Comparison of ENCODE assay signal across 19 mouse cellular contexts in genomic region chr10:93327187-93327586, GRCm38 (mm10). TPM values are rescaled to one million over a fixed set of nuclear protein-coding genes. Genes with fewer than 3 reads are reported as not detected.
DNase-seq lines count a peak whose midpoint lies in the region; ATAC-seq and TF ChIP-seq lines count a peak whose summit lies in the region.
"Had no signal": no experiment of that assay in that cellular context is flagged by ENCODE, and none has a peak within 500 bp of the region (broad histone marks: within the 10 kb centered on the region; RNA-seq: fewer than 3 reads in every experiment).

No protein-coding gene starts in this region.

- no peaks in the 10 kb centered on the region for H3K9me3 ChIP-seq in heart, embryonic 16.5 days (replicated peaks; ENCODE audit: control insufficient read depth, low read length)
- H3K9me3 ChIP-seq in heart, embryonic 11.5 days (replicated peaks; ENCODE audit: control insufficient read depth, low read length) = no peaks in the 10 kb centered on the region
- H3K9me3 ChIP-seq in lung, embryonic 16.5 days (ENCODE audit: control insufficient read depth, low read length) = no peaks in the 10 kb centered on the region
- H3K9me3 ChIP-seq in embryonic facial prominence, embryonic 13.5 days = no peaks in the 10 kb centered on the region
- H3K9me3 ChIP-seq: hindbrain, embryonic 15.5 days; limb, embryonic 13.5 days; midbrain, embryonic 13.5 days had no signal

- no peak for DNase-seq in gastrocnemius, adult 2 months
- DNase-seq in gastrocnemius, adult 18-20 months (ENCODE audit: low spot score) = no peak
- DNase-seq in lung, adult 18-20 months = no peak
- no peak for DNase-seq in adrenal gland, postnatal 10 days
- DNase-seq: adrenal gland, adult 8-10 months; cerebellum, adult 2 months; cerebellum, postnatal 25 days; kidney, adult 9 months; kidney, postnatal 36 days; layer of hippocampus, postnatal 36 days; lung, postnatal 14 days had no signal

- no peak for TF ChIP-seq CTCF in gastrocnemius, adult 2 months (IDR thresholded peaks at IDR 0.05)

- no peak overlapping the region for H3K4me2 ChIP-seq in heart, embryonic 16.5 days (ENCODE audit: low read depth, low read length)
- H3K4me2 ChIP-seq in heart, embryonic 11.5 days = no peak overlapping the region
- H3K4me2 ChIP-seq in lung, embryonic 16.5 days (ENCODE audit: low read depth, low read length) = no peak overlapping the region
- no peak overlapping the region for H3K4me2 ChIP-seq in embryonic facial prominence, embryonic 13.5 days
- H3K4me2 ChIP-seq: hindbrain, embryonic 15.5 days; limb, embryonic 13.5 days; midbrain, embryonic 13.5 days had no signal

- no peak overlapping the region for H3K9ac ChIP-seq in heart, embryonic 16.5 days (ENCODE audit: low read length)
- H3K9ac ChIP-seq in heart, embryonic 11.5 days (ENCODE audit: low read depth, low read length) = no peak overlapping the region
- no peak overlapping the region for H3K9ac ChIP-seq in lung, embryonic 16.5 days (ENCODE audit: low read length)
- no peak overlapping the region for H3K9ac ChIP-seq in embryonic facial prominence, embryonic 13.5 days
- H3K9ac ChIP-seq: hindbrain, embryonic 15.5 days; limb, embryonic 13.5 days; liver, embryonic 14.5 days; midbrain, embryonic 13.5 days had no signal

- WGBS in heart, embryonic 16.5 days = 79% methylated on average over 6 of the region's 6 CpGs
- 87% methylated on average over 6 of the region's 6 CpGs for WGBS in heart, embryonic 11.5 days (ENCODE audit: insufficient replicate concordance)
- WGBS in lung, embryonic 16.5 days = 73% methylated on average over 6 of the region's 6 CpGs
- 76% methylated on average over 6 of the region's 6 CpGs for WGBS in embryonic facial prominence, embryonic 13.5 days

- intact Hi-C loops in gastrocnemius, adult 2 months (cut with DNase I) = no loop called here

- ATAC-seq in heart, embryonic 16.5 days (replicated peaks; ENCODE audit: extremely low read depth, insufficient read depth, low FRiP score) = no peak
- no peak for ATAC-seq in heart, embryonic 11.5 days (replicated peaks; ENCODE audit: insufficient number of reproducible peaks, low FRiP score, low TSS enrichment)
- no peak for ATAC-seq in lung, embryonic 16.5 days (ENCODE audit: low read depth)
- ATAC-seq in embryonic facial prominence, embryonic 13.5 days (ENCODE audit: insufficient number of reproducible peaks, insufficient read depth, low FRiP score, low TSS enrichment, low read depth) = no peak
- ATAC-seq: midbrain, embryonic 13.5 days had no signal

- no peak overlapping the region for H3K4me3 ChIP-seq in gastrocnemius, adult 2 months
- H3K4me3 ChIP-seq in heart, embryonic 16.5 days (ENCODE audit: low read length) = no peak overlapping the region
- no peak overlapping the region for H3K4me3 ChIP-seq in heart, embryonic 11.5 days (ENCODE audit: low read depth, low read length)
- H3K4me3 ChIP-seq in lung, embryonic 16.5 days (ENCODE audit: low read length) = no peak overlapping the region
- no peak overlapping the region for H3K4me3 ChIP-seq in embryonic facial prominence, embryonic 13.5 days
- H3K4me3 ChIP-seq: hindbrain, embryonic 15.5 days; limb, embryonic 13.5 days; midbrain, embryonic 13.5 days had no signal

- H3K4me1 ChIP-seq in heart, embryonic 16.5 days (ENCODE audit: control insufficient read depth, insufficient read depth, low read length) = peaks cover 8% of the 10 kb centered on the region
- H3K4me1 ChIP-seq in heart, embryonic 11.5 days (ENCODE audit: control insufficient read depth, insufficient read depth, low read length) = peaks cover 7% of the 10 kb centered on the region; the same call in 1 of the 2 replicates
- H3K4me1 ChIP-seq in lung, embryonic 16.5 days (replicated peaks; ENCODE audit: control insufficient read depth, insufficient read depth, low read length) = peaks cover 9% of the 10 kb centered on the region; the same call in 1 of the 2 replicates
- H3K4me1 ChIP-seq in embryonic facial prominence, embryonic 13.5 days = peaks cover 15% of the 10 kb centered on the region; the same call in 1 of the 2 replicates
- H3K4me1 ChIP-seq: hindbrain, embryonic 15.5 days; midbrain, embryonic 13.5 days had no signal

- H3K36me3 ChIP-seq in heart, embryonic 16.5 days (ENCODE audit: control insufficient read depth, insufficient read depth) = no peaks in the 10 kb centered on the region
- H3K36me3 ChIP-seq in heart, embryonic 11.5 days (ENCODE audit: control insufficient read depth, insufficient read depth, low read length) = no peaks in the 10 kb centered on the region
- H3K36me3 ChIP-seq in lung, embryonic 16.5 days (ENCODE audit: control insufficient read depth, insufficient read depth, low read length) = no peaks in the 10 kb centered on the region
- no peaks in the 10 kb centered on the region for H3K36me3 ChIP-seq in embryonic facial prominence, embryonic 13.5 days
- H3K36me3 ChIP-seq: hindbrain, embryonic 15.5 days; limb, embryonic 13.5 days; midbrain, embryonic 13.5 days had no signal

- peak overlapping the region; percentile 79 for H3K27ac ChIP-seq in gastrocnemius, adult 2 months
- peak overlapping the region; percentile 83 for H3K27ac ChIP-seq in heart, embryonic 16.5 days (ENCODE audit: low read length)
- H3K27ac ChIP-seq in heart, embryonic 11.5 days (ENCODE audit: low read depth, low read length) = no peak overlapping the region
- H3K27ac ChIP-seq in lung, embryonic 16.5 days (ENCODE audit: low read length) = peak overlapping the region; percentile 64
- peak overlapping the region; percentile 16; the same call in 1 of the 2 replicates for H3K27ac ChIP-seq in embryonic facial prominence, embryonic 13.5 days
- H3K27ac ChIP-seq: hindbrain, embryonic 15.5 days; limb, embryonic 13.5 days; liver, embryonic 14.5 days; midbrain, embryonic 13.5 days had no signal

- no peaks in the 10 kb centered on the region for H3K27me3 ChIP-seq in heart, embryonic 16.5 days (ENCODE audit: control insufficient read depth, insufficient read depth, low read length)
- no peaks in the 10 kb centered on the region for H3K27me3 ChIP-seq in heart, embryonic 11.5 days (ENCODE audit: control insufficient read depth, insufficient read depth, low read length)
- H3K27me3 ChIP-seq in lung, embryonic 16.5 days (ENCODE audit: control insufficient read depth, insufficient read depth, low read depth, low read length) = no peaks in the 10 kb centered on the region
- no peaks in the 10 kb centered on the region for H3K27me3 ChIP-seq in embryonic facial prominence, embryonic 13.5 days
- H3K27me3 ChIP-seq: hindbrain, embryonic 15.5 days; limb, embryonic 13.5 days; midbrain, embryonic 13.5 days had no signal

RNA-seq across cellular contexts. Expression of gene Elk3, which starts 16.3 kb away (rescaled TPM):
- 10 to 100 TPM; 11.7 to 14.2 TPM for total RNA-seq in gastrocnemius, adult 2 months (2021)
- 10 to 100 TPM in 1 of 2 experiments, 1 to 10 TPM in 1; 7.2 to 11.4 TPM for total RNA-seq in gastrocnemius, adult 18-20 months (2021)
- 29.3 and 34.2 TPM in 2 replicates for polyA plus RNA-seq in heart, embryonic 16.5 days (2015; fragmentation: Nextera tagmentation; extraction: Ambion mirVana)
- polyA plus RNA-seq in heart, embryonic 11.5 days (2014; fragmentation: Nextera tagmentation; extraction: Ambion mirVana) = 39.9 and 42.1 TPM in 2 replicates
- polyA plus RNA-seq in lung, embryonic 16.5 days (2015; fragmentation: Nextera tagmentation; extraction: Ambion mirVana) = 44.9 and 48.0 TPM in 2 replicates
- polyA plus RNA-seq in embryonic facial prominence, embryonic 13.5 days (2015; fragmentation: Nextera tagmentation; extraction: Ambion mirVana) = 33.9 and 40.0 TPM in 2 replicates
- 10 to 100 TPM; 58.4 to 70.4 TPM for total RNA-seq in adrenal gland, postnatal 10 days (2021)
